In genomic region chr8:124021237-124022227, GRCm38 (mm10) we compare ENCODE assay signal across 8 mouse cellular contexts. TPM values are rescaled to one million over a fixed set of nuclear protein-coding genes. Genes with fewer than 3 reads are reported as not detected.
DNase-seq lines count a peak whose midpoint lies in the region; ATAC-seq and TF ChIP-seq lines count a peak whose summit lies in the region.

Gene Taf5l (minus strand): TSS chr8:124021397.
Gene Urb2 (plus strand): TSS chr8:124021508.

- TF ChIP-seq EP300 in liver, embryonic 14.5 days (IDR thresholded peaks at IDR 0.05; ENCODE audit: low read depth), result no peak; the same call in 1 of the 2 replicates

- no peaks in the 10 kb centered on the region for H3K9me3 ChIP-seq in E14TG2a.4 (ENCODE audit: low read length)
- H3K9me3 ChIP-seq in forebrain, embryonic 11.5 days (ENCODE audit: control insufficient read depth, low read length), result no peaks in the 10 kb centered on the region
- H3K9me3 ChIP-seq in heart, embryonic 16.5 days (replicated peaks; ENCODE audit: control insufficient read depth, low read length), result no peaks in the 10 kb centered on the region
- no peaks in the 10 kb centered on the region for H3K9me3 ChIP-seq in liver, embryonic 14.5 days (ENCODE audit: control insufficient read depth, low read length)
- no peaks in the 10 kb centered on the region for H3K9me3 ChIP-seq in stomach, embryonic 15.5 days

- H3K9ac ChIP-seq in forebrain, embryonic 11.5 days (ENCODE audit: low read length), result peak within 1 kb of the TSS; percentile 82
- peak within 1 kb of the TSS; percentile 91 for H3K9ac ChIP-seq in heart, embryonic 16.5 days (ENCODE audit: low read length)
- peak within 1 kb of the TSS; percentile 92 for H3K9ac ChIP-seq in liver, embryonic 14.5 days (replicated peaks)
- peak within 1 kb of the TSS; percentile 73 for H3K9ac ChIP-seq in stomach, embryonic 15.5 days

- H3K4me2 ChIP-seq in forebrain, embryonic 11.5 days (ENCODE audit: low read depth, low read length, severe bottlenecking), result peak within 1 kb of the TSS; percentile 68
- H3K4me2 ChIP-seq in heart, embryonic 16.5 days (ENCODE audit: low read depth, low read length), result peak within 1 kb of the TSS; percentile 86
- peak within 1 kb of the TSS; percentile 97 for H3K4me2 ChIP-seq in liver, embryonic 14.5 days (ENCODE audit: low read depth)
- H3K4me2 ChIP-seq in stomach, embryonic 15.5 days, result peak within 1 kb of the TSS; percentile 75

- H3K36me3 ChIP-seq in E14TG2a.4 (ENCODE audit: insufficient read depth, low read length), result peaks cover 70% of the 10 kb centered on the region
- H3K36me3 ChIP-seq in forebrain, embryonic 11.5 days (ENCODE audit: control insufficient read depth, insufficient read depth, low read length), result no peaks in the 10 kb centered on the region
- H3K36me3 ChIP-seq in heart, embryonic 16.5 days (ENCODE audit: control insufficient read depth, insufficient read depth), result peaks cover 15% of the 10 kb centered on the region
- H3K36me3 ChIP-seq in liver, embryonic 14.5 days (replicated peaks; ENCODE audit: control insufficient read depth, insufficient read depth, low read depth), result peaks cover 20% of the 10 kb centered on the region
- 0 out of 2 replicates have a peak, but pooled peaks cover 13% of the 10 kb centered on the region for H3K36me3 ChIP-seq in stomach, embryonic 15.5 days

- H3K4me3 ChIP-seq in E14TG2a.4 (replicated peaks; ENCODE audit: low read length), result peak within 1 kb of the TSS; percentile 97
- peak within 1 kb of the TSS; percentile 83 for H3K4me3 ChIP-seq in forebrain, embryonic 11.5 days (ENCODE audit: low read depth, low read length)
- peak within 1 kb of the TSS; percentile 93 for H3K4me3 ChIP-seq in heart, embryonic 16.5 days (ENCODE audit: low read length)
- H3K4me3 ChIP-seq in liver, embryonic 14.5 days (ENCODE audit: insufficient read depth in 1 of 2, low read depth in 2 of 2, low read length in 2 of 2), result peak within 1 kb of the TSS; percentile 93 to 99
- H3K4me3 ChIP-seq in stomach, embryonic 15.5 days (replicated peaks), result peak within 1 kb of the TSS; percentile 90

- under 1% methylated on average over 67 of the region's 74 CpGs for WGBS in forebrain, embryonic 11.5 days
- whole genome bisulfite sequencing in heart, embryonic 16.5 days, result 1% methylated on average over 74 of the region's 74 CpGs
- WGBS in liver, embryonic 14.5 days (ENCODE audit: insufficient replicate concordance), result under 1% methylated on average over 69 of the region's 74 CpGs
- 1% methylated on average over 60 of the region's 74 CpGs for WGBS in stomach, embryonic 15.5 days

- DNase-seq in c-Kit-positive CD71-positive TER-119-negative erythroid progenitor cells, embryonic 14.5 days (ENCODE audit: low read depth), result peak; percentile 81
- peak; percentile 96 for DNase-seq in forebrain, embryonic 11.5 days (ENCODE audit: low spot score)
- DNase-seq in kidney, postnatal 25 days, result peak; percentile 93 to 96
- peak; percentile 78 for DNase-seq in liver, embryonic 14.5 days (ENCODE audit: low read depth in 3 of 3, low spot score in 3 of 3)
- peak; percentile 95 for DNase-seq in neural tube, embryonic 10.5 days (ENCODE audit: extremely low spot score, low spot score)

- peaks cover 65% of the 10 kb centered on the region for H3K4me1 ChIP-seq in E14TG2a.4 (replicated peaks; ENCODE audit: low read depth, low read length)
- H3K4me1 ChIP-seq in forebrain, embryonic 11.5 days (replicated peaks; ENCODE audit: control insufficient read depth, insufficient read depth, low read length), result peaks cover 12% of the 10 kb centered on the region
- peaks cover 22% of the 10 kb centered on the region for H3K4me1 ChIP-seq in heart, embryonic 16.5 days (ENCODE audit: control insufficient read depth, insufficient read depth, low read length)
- peaks cover 33% of the 10 kb centered on the region in 2 experiments for H3K4me1 ChIP-seq in liver, embryonic 14.5 days (replicated peaks; ENCODE audit: control insufficient read depth in 2 of 2, insufficient read depth in 2 of 2, low read length in 1 of 2)
- peaks cover 16% of the 10 kb centered on the region for H3K4me1 ChIP-seq in stomach, embryonic 15.5 days

- no peaks in the 10 kb centered on the region for H3K27me3 ChIP-seq in E14TG2a.4 (ENCODE audit: insufficient read depth, low read length)
- no peaks in the 10 kb centered on the region for H3K27me3 ChIP-seq in forebrain, embryonic 11.5 days (ENCODE audit: control insufficient read depth, insufficient read depth, low read length)
- H3K27me3 ChIP-seq in heart, embryonic 16.5 days (ENCODE audit: control insufficient read depth, insufficient read depth, low read length), result no peaks in the 10 kb centered on the region
- no peaks in the 10 kb centered on the region for H3K27me3 ChIP-seq in liver, embryonic 14.5 days (ENCODE audit: control insufficient read depth, insufficient read depth, low read length)
- H3K27me3 ChIP-seq in stomach, embryonic 15.5 days (replicated peaks), result no peaks in the 10 kb centered on the region

- H3K27ac ChIP-seq in forebrain, embryonic 11.5 days (ENCODE audit: low read depth, low read length), result peak within 1 kb of the TSS; percentile 70
- H3K27ac ChIP-seq in heart, embryonic 16.5 days (ENCODE audit: low read length), result peak within 1 kb of the TSS; percentile 88
- peak within 1 kb of the TSS; percentile 80 for H3K27ac ChIP-seq in liver, embryonic 14.5 days
- peak within 1 kb of the TSS; percentile 91 for H3K27ac ChIP-seq in stomach, embryonic 15.5 days

- TF ChIP-seq CTCF in E14TG2a.4 (conservative IDR thresholded peaks at IDR 0.05; ENCODE audit: low read length), result no peak
- no peak for TF ChIP-seq CTCF in liver, embryonic 14.5 days (IDR thresholded peaks at IDR 0.05; ENCODE audit: low read depth)

- ATAC-seq in forebrain, embryonic 11.5 days (replicated peaks; ENCODE audit: low FRiP score), result peak; percentile 92
- ATAC-seq in heart, embryonic 16.5 days (replicated peaks; ENCODE audit: extremely low read depth, insufficient read depth, low FRiP score), result peak; percentile 89
- ATAC-seq in liver, embryonic 14.5 days (ENCODE audit: insufficient read depth), result peak; percentile 88
- peak; percentile 90 for ATAC-seq in stomach, embryonic 15.5 days (ENCODE audit: insufficient read depth, low FRiP score, low read depth)

RNA-seq across cellular contexts. Expression of gene Taf5l, which starts in this region (rescaled TPM):
- 45.9 and 47.6 TPM in 2 replicates for polyA plus RNA-seq in forebrain, embryonic 11.5 days (2014; fragmentation: Nextera tagmentation; extraction: Ambion mirVana)
- polyA plus RNA-seq in heart, embryonic 16.5 days (2015; fragmentation: Nextera tagmentation; extraction: Ambion mirVana), result 25.4 and 27.9 TPM in 2 replicates
- 21.1 and 21.2 TPM in 2 replicates for polyA plus RNA-seq in liver, embryonic 14.5 days (2012; rRNA removed)
- 28.7 and 32.6 TPM in 2 replicates for polyA plus RNA-seq in liver, embryonic 14.5 days (2014; fragmentation: Nextera tagmentation; extraction: Ambion mirVana)
- polyA plus RNA-seq in stomach, embryonic 15.5 days (2015; fragmentation: Nextera tagmentation; extraction: Ambion mirVana), result 40.6 and 41.0 TPM in 2 replicates

RNA-seq across cellular contexts. Expression of gene Urb2, which starts in this region (rescaled TPM):
- 9.6 and 10.7 TPM in 2 replicates for polyA plus RNA-seq in forebrain, embryonic 11.5 days (2014; fragmentation: Nextera tagmentation; extraction: Ambion mirVana)
- polyA plus RNA-seq in heart, embryonic 16.5 days (2015; fragmentation: Nextera tagmentation; extraction: Ambion mirVana), result 3.0 and 3.3 TPM in 2 replicates
- 4.3 and 4.9 TPM in 2 replicates for polyA plus RNA-seq in liver, embryonic 14.5 days (2012; rRNA removed)
- 2.9 and 3.6 TPM in 2 replicates for polyA plus RNA-seq in liver, embryonic 14.5 days (2014; fragmentation: Nextera tagmentation; extraction: Ambion mirVana)
- polyA plus RNA-seq in stomach, embryonic 15.5 days (2015; fragmentation: Nextera tagmentation; extraction: Ambion mirVana), result 3.6 and 4.5 TPM in 2 replicates

Comparison
In these comparisons a context has a peak if more than half of its experiments do, and no peak if none do; other contexts are left out.
1. Peak in every context shown above with its lines: DNase-seq, ATAC-seq, H3K4me3 ChIP-seq and H3K27ac ChIP-seq.